In the genomic region with DNA sequence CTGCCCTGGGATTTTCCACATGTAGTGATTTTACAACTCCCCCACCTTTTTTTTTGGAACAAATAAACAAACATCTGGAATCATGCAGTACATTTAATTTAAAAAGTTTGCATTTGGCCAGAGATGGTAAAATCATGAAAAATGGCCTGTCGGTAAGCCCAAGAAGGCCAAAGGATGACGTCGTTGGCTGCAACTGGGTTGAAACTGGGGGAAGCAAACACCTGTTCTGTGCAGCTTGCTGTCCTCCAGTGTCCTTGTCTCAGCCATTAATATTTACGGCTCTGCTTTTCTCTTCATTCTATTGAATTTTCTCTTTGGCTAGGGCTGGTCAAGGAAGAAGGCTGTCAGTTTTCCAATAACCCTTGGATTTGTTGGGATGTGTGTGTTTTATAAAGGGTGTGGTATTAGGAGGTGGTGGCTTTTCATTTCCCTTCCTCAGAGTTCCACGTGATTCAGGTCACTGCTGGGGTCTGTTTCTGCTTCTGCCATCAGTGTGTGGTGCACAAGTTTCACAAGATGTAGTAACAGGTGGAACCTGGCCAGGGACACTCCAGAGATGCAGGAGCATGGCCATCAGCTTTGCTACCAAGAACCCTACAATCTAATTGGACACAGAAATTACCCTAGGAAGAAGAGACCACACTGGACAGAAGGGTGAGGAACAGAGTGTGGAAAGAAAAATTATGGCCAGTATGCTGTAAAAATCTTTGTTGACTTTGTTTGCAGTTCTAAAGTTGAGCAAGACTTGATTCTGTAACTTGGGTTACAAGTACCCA, we compare ENCODE assay signal across 17 mouse cellular contexts.
DNase-seq lines count a peak whose midpoint lies in the region; ATAC-seq and TF ChIP-seq lines count a peak whose summit lies in the region.
"Had no signal": no experiment of that assay in that cellular context is flagged by ENCODE, and none has a peak within 500 bp of the region (broad histone marks: within the 10 kb centered on the region; RNA-seq: fewer than 3 reads in every experiment).

No protein-coding gene starts in this region.

- no peak overlapping the region for H3K4me2 ChIP-seq in embryonic facial prominence, embryonic 14.5 days (ENCODE audit: low read depth, low read length)
- no peak overlapping the region for H3K4me2 ChIP-seq in limb, embryonic 14.5 days (replicated peaks; ENCODE audit: low read depth, low read length, severe bottlenecking)
- H3K4me2 ChIP-seq: hindbrain, embryonic 12.5 days; limb, embryonic 12.5 days; neural tube, embryonic 13.5 days had no signal

- H3K27ac ChIP-seq in embryonic facial prominence, embryonic 14.5 days (replicated peaks; ENCODE audit: low read depth, low read length), result no peak overlapping the region
- H3K27ac ChIP-seq in embryonic facial prominence, embryonic 10.5 days (replicated peaks), result no peak overlapping the region
- no peak overlapping the region for H3K27ac ChIP-seq in limb, embryonic 14.5 days (replicated peaks; ENCODE audit: low read depth, low read length)
- H3K27ac ChIP-seq in limb, embryonic 10.5 days, result no peak overlapping the region
- H3K27ac ChIP-seq: hindbrain, embryonic 12.5 days; left cerebral cortex, adult 2 months; limb, embryonic 12.5 days; neural tube, embryonic 13.5 days had no signal

- H3K4me1 ChIP-seq in embryonic facial prominence, embryonic 14.5 days (ENCODE audit: control insufficient read depth, insufficient read depth, low read length), result no peaks in the 10 kb centered on the region; the same call in 1 of the 2 replicates
- H3K4me1 ChIP-seq in embryonic facial prominence, embryonic 10.5 days, result no peaks in the 10 kb centered on the region
- no peaks in the 10 kb centered on the region for H3K4me1 ChIP-seq in limb, embryonic 14.5 days (ENCODE audit: control insufficient read depth, insufficient read depth, low read length)
- 0 out of 2 replicates have a peak, but pooled peaks cover 9% of the 10 kb centered on the region for H3K4me1 ChIP-seq in limb, embryonic 10.5 days
- H3K4me1 ChIP-seq: hindbrain, embryonic 12.5 days; neural tube, embryonic 13.5 days had no signal

- no peaks in the 10 kb centered on the region for H3K36me3 ChIP-seq in embryonic facial prominence, embryonic 14.5 days (ENCODE audit: control insufficient read depth, insufficient read depth, low read length)
- H3K36me3 ChIP-seq in embryonic facial prominence, embryonic 10.5 days (replicated peaks), result no peaks in the 10 kb centered on the region
- no peaks in the 10 kb centered on the region for H3K36me3 ChIP-seq in limb, embryonic 14.5 days (ENCODE audit: control insufficient read depth, insufficient read depth, low read length)
- H3K36me3 ChIP-seq in limb, embryonic 10.5 days, result no peaks in the 10 kb centered on the region
- H3K36me3 ChIP-seq: hindbrain, embryonic 12.5 days; limb, embryonic 12.5 days; neural tube, embryonic 13.5 days had no signal

- peak; percentile 41 for DNase-seq in embryonic facial prominence, embryonic 14.5 days (ENCODE audit: low spot score)
- DNase-seq in embryonic facial prominence, embryonic 10.5 days (ENCODE audit: low spot score), result no peak
- DNase-seq in limb, embryonic 14.5 days (ENCODE audit: low spot score), result peak; percentile 66
- DNase-seq in limb, embryonic 10.5 days (ENCODE audit: low spot score), result no peak
- DNase-seq in adipocyte (ENCODE audit: low spot score), result peak; percentile 78
- no peak for DNase-seq in natural killer cell, adult 2 months (ENCODE audit: low spot score in 2 of 2)
- DNase-seq: B cell, adult 2 months; cerebellum, adult 11-12 months; cerebellum, postnatal 36 days had no signal

- H3K27me3 ChIP-seq in embryonic facial prominence, embryonic 14.5 days (replicated peaks; ENCODE audit: control insufficient read depth, insufficient read depth, low read length), result no peaks in the 10 kb centered on the region
- no peaks in the 10 kb centered on the region for H3K27me3 ChIP-seq in embryonic facial prominence, embryonic 10.5 days (replicated peaks; ENCODE audit: low read depth, poor library complexity, severe bottlenecking)
- no peaks in the 10 kb centered on the region for H3K27me3 ChIP-seq in limb, embryonic 14.5 days (ENCODE audit: control insufficient read depth, insufficient read depth, low read length)
- no peaks in the 10 kb centered on the region for H3K27me3 ChIP-seq in limb, embryonic 10.5 days (ENCODE audit: low read depth, poor library complexity, severe bottlenecking)
- H3K27me3 ChIP-seq: hindbrain, embryonic 12.5 days; limb, embryonic 12.5 days; neural tube, embryonic 13.5 days had no signal

- 68% methylated on average over 5 of the region's 5 CpGs for WGBS in embryonic facial prominence, embryonic 14.5 days
- 91% methylated on average over 5 of the region's 5 CpGs for WGBS in embryonic facial prominence, embryonic 10.5 days
- WGBS in limb, embryonic 14.5 days, result 45% methylated on average over 5 of the region's 5 CpGs
- 77% methylated on average over 5 of the region's 5 CpGs for WGBS in limb, embryonic 10.5 days

- no peaks in the 10 kb centered on the region for H3K9me3 ChIP-seq in embryonic facial prominence, embryonic 14.5 days (ENCODE audit: control insufficient read depth, low read length)
- H3K9me3 ChIP-seq in embryonic facial prominence, embryonic 10.5 days, result no peaks in the 10 kb centered on the region
- no peaks in the 10 kb centered on the region for H3K9me3 ChIP-seq in limb, embryonic 14.5 days (ENCODE audit: control insufficient read depth, low read length)
- H3K9me3 ChIP-seq in limb, embryonic 10.5 days (replicated peaks), result no peaks in the 10 kb centered on the region
- H3K9me3 ChIP-seq: hindbrain, embryonic 12.5 days; limb, embryonic 12.5 days; neural tube, embryonic 13.5 days had no signal

- ATAC-seq in embryonic facial prominence, embryonic 14.5 days (ENCODE audit: low read depth), result no peak
- no peak for ATAC-seq in limb, embryonic 14.5 days (ENCODE audit: low FRiP score, low read depth)
- ATAC-seq in granulocyte monocyte progenitor cell, adult 5-6 weeks (replicated peaks; ENCODE audit: poor library complexity, severe bottlenecking), result peak; percentile 48
- no peak for ATAC-seq in cerebellum, adult (ENCODE audit: insufficient number of reproducible peaks, low FRiP score, low TSS enrichment)
- ATAC-seq: forebrain, embryonic 16.5 days; inflammation-experienced regulatory T-cells, adult 6 months had no signal

- no peak overlapping the region for H3K4me3 ChIP-seq in embryonic facial prominence, embryonic 14.5 days (ENCODE audit: low read depth, low read length)
- H3K4me3 ChIP-seq in embryonic facial prominence, embryonic 10.5 days, result no peak overlapping the region
- H3K4me3 ChIP-seq in limb, embryonic 14.5 days (replicated peaks; ENCODE audit: low read length), result no peak overlapping the region
- H3K4me3 ChIP-seq in limb, embryonic 10.5 days, result no peak overlapping the region
- H3K4me3 ChIP-seq: hindbrain, embryonic 12.5 days; left cerebral cortex, adult 2 months; limb, embryonic 12.5 days; neural tube, embryonic 13.5 days had no signal

- no peak overlapping the region for H3K9ac ChIP-seq in embryonic facial prominence, embryonic 14.5 days (ENCODE audit: low read depth, low read length)
- H3K9ac ChIP-seq in limb, embryonic 14.5 days (ENCODE audit: low read depth, low read length, severe bottlenecking), result no peak overlapping the region
- H3K9ac ChIP-seq: hindbrain, embryonic 12.5 days; limb, embryonic 12.5 days; neural tube, embryonic 13.5 days had no signal

- no peak for TF ChIP-seq POLR2A in limb, embryonic 14.5 days (IDR thresholded peaks at IDR 0.05; ENCODE audit: borderline replicate concordance, extremely low read depth, insufficient read depth, insufficient read length)

Comparison
In these comparisons a context has a peak if more than half of its experiments do, and no peak if none do; other contexts are left out.
1. DNase-seq: peak in embryonic facial prominence, embryonic 14.5 days (single experiment), limb, embryonic 14.5 days (single experiment) and adipocyte (single experiment); none in embryonic facial prominence, embryonic 10.5 days (single experiment), limb, embryonic 10.5 days (single experiment) and natural killer cell, adult 2 months (0 of 2).